Mouse (Mus musculus) cerebellum, adult 2 months (tissue): Measurements from ENCODE around the gene Fhl5. TPM values are rescaled to one million over a fixed set of nuclear protein-coding genes. Genes with fewer than 3 reads are reported as not detected.
A peak's percentile ranks its signal among the peaks of the same experiment; 100 is the strongest.

Experiments
- DNase-seq, 2 experiments: peaks; one replicate each; pipeline ENCODE4 v3.0.0; 2021
- H3K27ac ChIP-seq: fragments of 200-500 bp; 2 replicates; pipeline ENCODE4 v1.5.1; 2012; ENCODE audit warnings: low read length, control low read depth, inconsistent platforms; ENCODE audit not compliant: insufficient read depth
- H3K27me3 ChIP-seq: fragments of 200-500 bp; 2 replicates; pipeline ENCODE4 v1.6.1; 2012; ENCODE audit warnings: inconsistent platforms, mild to moderate bottlenecking, low read length, moderate library complexity; ENCODE audit not compliant: control insufficient read depth, insufficient read depth
- H3K4me1 ChIP-seq: fragments of 200-500 bp; 2 replicates; pipeline ENCODE4 v1.6.1; 2011; ENCODE audit warnings: low read length; ENCODE audit not compliant: control insufficient read depth, insufficient read depth
- H3K4me3 ChIP-seq: fragments of 200-500 bp; replicated peaks from 2 replicates; pipeline ENCODE3; 2011; ENCODE audit warnings: mild to moderate bottlenecking, low read depth, low read length, control low read depth; ENCODE audit not compliant: insufficient read depth
- CTCF ChIP-seq: fragments of 200-500 bp; IDR thresholded peaks from 2 replicates; pipeline ENCODE4 v1.5.1; 2011; ENCODE audit warnings: low read depth, mild to moderate bottlenecking, control low read depth, low read length, moderate library complexity, borderline replicate concordance; ENCODE audit not compliant: insufficient read depth
- POLR2A ChIP-seq: fragments of 200-500 bp; IDR thresholded peaks from 2 replicates; pipeline ENCODE4 v1.6.1; 2011; ENCODE audit warnings: low read length, control low read depth, borderline replicate concordance; ENCODE audit not compliant: insufficient read depth
- WGBS: fragments of 180-500 bp; shearing (Covaris S2); methylation state at CpG from one replicate; pipeline ENCODE4 v1.1.7; 2018; 5-methylcytosine and 5-hydroxymethylcytosine counted together
- polyA plus RNA-seq: library from polyadenylated mRNA; depleted of rRNA; stranded (reverse); fragments of >200 nt; gene quantifications from 2 replicates; pipeline ENCODE4 v1.2.3, GENCODE M21; 2012; rRNA removed

Gene Fhl5
- polyA plus RNA-seq, 1 experiment, result 0.28 TPM

DNA sequence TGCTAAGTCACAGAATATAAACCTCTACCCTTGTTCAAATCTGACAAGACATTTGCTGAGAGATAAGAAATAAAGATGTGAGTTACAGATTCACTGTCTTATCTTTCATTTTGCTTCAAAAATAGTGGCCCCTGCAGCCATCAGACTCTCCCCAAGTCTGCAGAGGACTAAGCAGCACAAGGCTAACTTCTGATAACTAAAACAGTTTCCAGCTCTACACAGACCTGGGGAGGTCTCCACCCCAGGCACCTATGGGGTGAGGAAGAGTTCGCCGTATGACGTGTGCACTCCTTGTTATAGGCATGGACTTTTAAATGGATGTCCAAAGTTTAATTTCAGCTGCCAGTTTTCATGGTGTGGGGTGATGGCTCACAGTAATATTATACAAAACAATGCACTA, 10.1 kb downstream of the Fhl5 start:
- DNase-seq, result no peak
- Histone ChIP-seq H3K27ac (no peak overlapping the region), H3K4me1 (no peaks in the 10 kb centered on the region), H3K27me3 (no peaks in the 10 kb centered on the region), H3K4me3 (no peak overlapping the region)
- no peak for TF ChIP-seq POLR2A
- TF ChIP-seq CTCF, result no peak
- WGBS, result 96% methylated on average over 3 of the region's 3 CpGs

DNA sequence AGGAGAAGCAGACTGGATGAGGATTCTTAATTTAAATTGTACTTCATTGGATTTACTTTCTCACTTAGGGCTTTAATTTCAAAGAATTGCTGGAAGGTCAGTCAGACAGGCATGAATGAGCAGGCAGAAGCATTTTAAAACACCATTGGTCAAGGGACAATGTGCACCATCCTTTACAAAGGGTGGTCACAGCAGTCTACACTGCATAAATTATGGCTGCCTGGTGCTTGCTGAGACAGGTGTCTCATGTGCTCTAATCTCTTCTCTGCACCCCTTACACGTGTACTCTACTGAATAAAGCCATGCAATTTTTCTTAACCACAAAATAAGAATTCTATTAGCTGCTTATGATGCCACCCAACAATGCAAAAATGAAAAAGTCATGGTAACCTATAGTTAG, 15.1 kb downstream of the Fhl5 start:
- Histone ChIP-seq H3K4me1 (no peaks in the 10 kb centered on the region), H3K4me3 (no peak overlapping the region), H3K27me3 (no peaks in the 10 kb centered on the region), H3K27ac (no peak overlapping the region)
- WGBS, result 4% methylated on average over 1 of the region's 1 CpGs
- TF ChIP-seq CTCF (no peak), POLR2A (no peak)
- DNase-seq, result no peak

DNA sequence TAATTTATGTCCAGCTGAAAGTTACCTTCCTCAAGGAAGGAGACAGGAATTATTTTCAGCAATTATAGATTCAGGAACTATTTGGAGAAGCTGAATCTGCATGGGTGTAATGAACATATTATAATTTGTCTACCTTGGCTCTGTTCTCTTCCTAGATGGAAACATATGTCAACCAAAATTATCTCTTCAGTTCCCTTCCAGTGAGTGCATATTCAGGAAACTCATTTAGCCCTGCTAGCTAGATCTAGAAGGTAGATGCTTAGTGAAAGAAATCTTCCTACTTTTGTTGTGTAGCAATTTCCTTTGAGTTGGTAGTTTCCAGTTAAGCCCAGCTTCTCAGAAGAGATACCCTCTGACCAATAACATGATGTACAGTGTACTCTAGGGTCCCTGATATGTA, 20.7 kb downstream of the Fhl5 start:
- DNase-seq, result no peak
- TF ChIP-seq CTCF (no peak), POLR2A (no peak)
- H3K27ac ChIP-seq, result no peak overlapping the region
- no peaks in the 10 kb centered on the region for H3K27me3 ChIP-seq
- H3K4me1 ChIP-seq, result no peaks in the 10 kb centered on the region
- H3K4me3 ChIP-seq, result no peak overlapping the region

DNA sequence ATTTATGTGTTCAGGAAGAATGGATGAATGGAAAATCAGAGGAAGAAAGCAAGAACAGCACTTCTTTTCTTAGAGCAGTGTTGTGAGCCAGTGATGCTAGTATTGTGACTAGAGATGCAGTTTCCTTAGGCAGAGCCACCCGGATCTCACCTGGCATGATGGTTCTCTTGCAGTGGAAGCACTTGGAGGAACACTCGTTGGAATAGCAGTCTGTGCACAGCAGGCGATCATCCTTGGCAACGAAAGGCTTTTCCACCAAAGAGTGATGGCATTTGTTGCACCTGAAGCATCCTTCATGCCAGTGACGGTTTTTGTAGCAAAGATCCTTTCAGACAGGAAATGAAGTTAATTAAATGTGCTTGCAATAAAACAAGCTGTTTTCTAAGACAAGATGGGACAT, 29.2 kb downstream of the Fhl5 start:
- peak; percentile 32 to 62 for DNase-seq
- no peak for TF ChIP-seq POLR2A
- no peak for TF ChIP-seq CTCF
- no peaks in the 10 kb centered on the region for H3K27me3 ChIP-seq
- no peaks in the 10 kb centered on the region for H3K4me1 ChIP-seq
- no peak overlapping the region for H3K27ac ChIP-seq
- H3K4me3 ChIP-seq, result no peak overlapping the region
- 10% methylated on average over 5 of the region's 5 CpGs for WGBS

DNA sequence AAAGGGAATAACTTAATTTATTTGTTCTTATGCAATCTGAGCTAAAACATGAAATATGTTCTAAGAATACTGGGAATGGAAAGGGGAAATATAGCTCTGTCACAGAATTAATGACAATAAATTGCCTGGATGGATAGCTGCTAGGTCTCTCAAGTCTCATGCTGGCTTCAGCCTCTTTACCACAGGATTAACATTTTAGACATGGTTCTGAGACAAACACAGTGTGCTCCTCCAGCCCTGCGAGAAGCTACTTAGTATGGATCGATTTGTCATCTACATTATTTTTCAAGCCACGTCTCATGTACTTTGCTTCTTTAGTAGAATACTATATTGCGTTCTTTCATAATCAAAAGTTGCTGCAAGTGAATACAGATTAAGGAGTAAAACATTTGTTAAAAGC, 36.5 kb downstream of the Fhl5 start:
- WGBS, result 63% methylated on average over 4 of the region's 4 CpGs
- H3K4me3 ChIP-seq, result no peak overlapping the region
- H3K27me3 ChIP-seq, result no peaks in the 10 kb centered on the region
- H3K27ac ChIP-seq, result no peak overlapping the region
- no peak for DNase-seq
- no peaks in the 10 kb centered on the region for H3K4me1 ChIP-seq
- TF ChIP-seq CTCF (no peak), POLR2A (no peak)

DNA sequence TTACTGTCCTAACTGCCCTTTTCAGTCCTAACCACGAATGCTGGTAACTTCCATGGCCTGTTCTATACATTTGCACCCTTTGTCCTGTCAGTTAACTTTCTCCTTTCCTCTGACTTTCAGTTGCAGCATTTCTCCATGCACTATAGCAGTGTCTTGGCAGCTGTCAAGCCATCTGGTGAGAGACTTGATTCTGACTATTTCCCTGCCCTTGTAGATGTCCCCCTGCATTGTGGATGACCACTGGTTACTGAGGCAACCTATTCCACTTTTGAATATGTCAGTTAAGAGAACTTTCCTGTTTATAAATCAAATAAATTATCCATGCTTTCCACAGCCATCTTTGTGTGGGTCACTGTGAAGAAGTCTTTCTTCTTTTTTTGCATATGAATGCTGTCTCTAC, 45.4 kb downstream of the Fhl5 start:
- TF ChIP-seq CTCF, result no peak
- no peak for TF ChIP-seq POLR2A
- 8% methylated on average over 1 of the region's 1 CpGs for WGBS
- Histone ChIP-seq H3K4me3 (no peak overlapping the region), H3K27ac (no peak overlapping the region), H3K27me3 (no peaks in the 10 kb centered on the region), H3K4me1 (no peaks in the 10 kb centered on the region)
- DNase-seq, result no peak

DNA sequence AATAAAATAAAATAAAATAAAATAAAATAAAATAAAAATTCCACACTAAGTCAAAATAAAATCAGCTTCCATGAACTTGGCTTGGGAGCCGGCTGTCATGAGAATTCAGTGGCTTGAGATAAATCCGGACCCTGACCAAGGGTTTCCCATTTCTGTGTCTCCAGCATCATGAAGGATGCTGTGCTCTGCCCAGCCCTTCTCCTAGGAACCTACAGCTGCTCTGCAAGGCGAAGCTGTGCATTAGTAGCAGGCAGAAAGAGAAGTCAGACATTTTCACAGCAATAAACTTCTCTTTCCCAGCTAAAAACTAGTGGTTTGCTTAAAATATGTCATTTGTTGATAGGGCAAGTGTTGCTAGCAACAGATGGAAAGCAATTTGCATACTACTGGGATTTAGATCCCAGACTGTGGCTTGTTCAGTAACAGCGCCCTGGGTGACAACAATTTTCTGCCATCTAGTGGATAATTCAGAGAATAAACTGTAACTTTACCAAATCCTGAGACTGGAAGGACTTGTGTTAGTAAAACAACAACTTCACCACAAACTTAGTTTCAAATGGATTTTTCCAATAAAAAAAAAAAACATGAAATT, 63.0 kb downstream of the Fhl5 start:
- Histone ChIP-seq H3K27me3 (no peaks in the 10 kb centered on the region), H3K4me3 (no peak overlapping the region), H3K27ac (no peak overlapping the region), H3K4me1 (no peaks in the 10 kb centered on the region)
- no peak for DNase-seq
- no peak for TF ChIP-seq POLR2A
- no peak for TF ChIP-seq CTCF
- WGBS, result 66% methylated on average over 4 of the region's 4 CpGs

Other genes starting within 250 kb of the Fhl5 start
- 12.1 and 13.1 TPM in 2 replicates for gene Ufl1, start 38.9 kb upstream of the Fhl5 start, polyA plus RNA-seq